Mouse (Mus musculus): ENCODE measurements around the gene B230118H07Rik.

The B230118H07Rik gene

GRCm38 (mm10) chr2:101649114-101649671, at the start of gene B230118H07Rik, which contains the start of gene Rag1:
TSS of gene B230118H07Rik (minus strand) at chr2:101649532.
TSS of gene Rag1 (minus strand) at chr2:101649501.
- no peak for DNase-seq (ENCODE audit: extremely low read depth, low read depth)

DNA sequence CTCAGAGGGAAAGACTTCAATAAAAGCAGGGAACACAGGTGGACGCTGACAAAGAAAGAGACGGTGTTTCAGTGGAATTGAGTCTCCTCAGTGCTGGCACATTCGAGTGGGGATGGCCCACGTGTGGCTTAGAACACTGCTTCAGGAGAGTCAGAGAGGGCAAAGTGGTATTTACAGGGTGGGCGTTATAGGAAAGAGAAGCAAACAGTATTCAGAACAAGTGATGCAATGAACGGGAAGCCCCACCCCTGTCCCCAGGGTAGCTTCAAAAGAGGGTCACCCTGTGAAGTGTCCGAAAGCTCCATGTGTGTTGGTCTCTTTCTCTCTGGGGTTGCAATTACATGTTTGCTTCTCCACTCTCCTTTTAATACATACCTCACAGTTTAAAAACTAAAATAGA, 46.3 kb upstream of the B230118H07Rik start:
- no peak for DNase-seq (ENCODE audit: extremely low read depth, low read depth)

GRCm38 (mm10) chr2:101693577-101694215, 44.4 kb upstream of the B230118H07Rik start:
- peak; percentile 11 for DNase-seq (ENCODE audit: extremely low read depth, low read depth)

- no peak for DNase-seq (ENCODE audit: extremely low read depth, low read depth)
Observed at GRCm38 (mm10) chr2:101693043-101693442, 43.7 kb upstream of the B230118H07Rik start.

DNA sequence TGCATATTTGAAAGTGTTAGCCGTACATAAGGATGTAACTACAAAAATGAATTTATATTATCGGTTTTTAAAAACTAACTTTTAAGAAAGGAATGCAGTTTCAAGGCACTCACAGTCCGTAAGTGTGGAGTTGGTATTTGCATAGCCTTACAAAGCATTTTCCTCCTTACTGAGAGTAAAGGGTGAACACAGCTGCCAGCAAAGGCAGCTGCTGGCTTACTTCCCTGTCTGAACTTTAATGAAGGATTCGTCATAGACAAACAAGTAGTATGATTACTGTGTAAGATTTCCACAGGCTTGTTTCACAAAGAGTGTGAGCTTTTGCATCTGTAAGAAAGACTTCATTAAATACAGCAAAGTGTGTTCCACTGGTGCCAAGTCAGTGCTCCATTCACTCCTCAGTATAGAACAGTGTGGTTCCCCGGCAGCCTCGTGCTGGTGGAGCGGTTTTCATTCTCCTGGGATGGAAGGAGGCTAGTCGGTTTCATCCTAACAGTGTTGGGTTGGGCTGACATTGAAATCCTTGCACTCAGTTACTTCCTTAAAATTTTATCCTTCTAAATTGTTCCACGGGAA, 41.0 kb upstream of the B230118H07Rik start:
- no peak for DNase-seq (ENCODE audit: extremely low read depth, low read depth)

GRCm38 (mm10) chr2:101688011-101688410, 38.7 kb upstream of the B230118H07Rik start:
- DNase-seq (ENCODE audit: extremely low read depth, low read depth) = no peak

DNA sequence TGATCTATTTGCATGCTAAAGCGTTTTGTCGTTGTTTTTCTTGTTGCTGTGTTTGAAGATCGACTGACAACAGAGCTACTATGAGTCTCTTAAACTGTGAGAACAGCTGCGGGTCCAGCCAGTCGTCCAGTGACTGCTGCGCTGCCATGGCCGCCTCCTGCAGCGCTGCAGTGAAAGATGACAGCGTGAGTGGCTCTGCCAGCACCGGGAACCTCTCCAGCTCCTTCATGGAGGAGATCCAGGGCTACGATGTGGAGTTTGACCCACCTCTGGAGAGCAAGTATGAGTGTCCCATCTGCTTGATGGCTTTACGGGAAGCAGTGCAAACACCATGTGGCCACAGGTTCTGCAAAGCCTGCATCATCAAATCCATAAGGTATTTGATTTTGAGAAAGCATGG, 35.1 kb upstream of the B230118H07Rik start:
- DNase-seq (ENCODE audit: extremely low read depth, low read depth) = no peak

DNA sequence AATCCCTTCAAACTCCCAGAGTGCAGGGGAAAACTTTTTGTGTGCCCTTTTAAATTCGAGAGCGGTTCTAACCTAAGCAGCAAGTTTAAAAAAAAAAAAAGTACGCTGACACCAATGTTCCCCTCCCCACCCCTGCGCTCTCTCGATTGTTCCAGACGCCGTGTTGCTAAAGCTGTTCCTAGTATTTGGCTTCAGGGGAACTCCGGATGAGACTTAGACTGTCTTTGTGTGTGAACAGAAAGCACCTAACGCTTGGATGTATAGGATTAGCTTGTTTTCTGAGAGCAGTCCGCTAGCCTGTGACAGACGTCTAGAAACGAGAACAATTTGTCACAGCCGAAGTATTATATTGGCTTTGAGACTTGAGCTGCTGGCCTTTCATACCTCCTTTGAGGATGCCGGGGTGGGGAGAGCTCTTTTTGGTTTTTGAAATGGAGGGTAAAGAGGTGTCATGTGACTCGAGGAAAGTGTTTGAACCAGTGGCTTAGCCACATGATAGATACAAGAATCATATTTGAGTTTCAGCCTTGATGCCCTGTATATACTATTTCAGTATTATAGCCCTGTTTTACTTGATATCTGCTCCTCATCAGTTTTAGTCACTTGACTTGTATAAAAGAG, 29.9 kb upstream of the B230118H07Rik start:
- DNase-seq (ENCODE audit: extremely low read depth, low read depth) = peak; percentile 23

- DNase-seq (ENCODE audit: extremely low read depth, low read depth) = peak; percentile 70
Observed at GRCm38 (mm10) chr2:101678236-101679021, 29.1 kb upstream of the B230118H07Rik start, which contains the start of gene Traf6. TSS of gene Traf6 (plus strand) at chr2:101678429.

DNA sequence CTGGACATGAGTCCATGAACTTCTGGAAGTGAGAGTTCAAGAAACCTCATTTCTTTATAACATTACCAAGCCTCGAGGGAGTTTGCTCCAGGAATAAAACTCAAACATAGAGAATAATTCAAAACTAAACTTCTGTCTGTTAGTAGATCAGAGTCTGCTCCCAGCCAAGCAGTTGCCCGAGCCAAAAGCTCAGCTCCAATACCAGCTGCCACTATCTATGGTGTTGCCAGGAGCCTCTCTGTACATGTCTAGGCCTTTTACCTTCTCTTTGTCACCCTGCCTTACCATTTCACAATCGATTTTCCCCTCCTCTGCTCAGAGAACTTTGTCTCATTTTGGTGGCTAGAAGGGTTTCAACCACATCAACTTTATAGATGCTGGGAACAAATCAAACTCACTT, 24.2 kb upstream of the B230118H07Rik start:
- DNase-seq (ENCODE audit: extremely low read depth, low read depth) = no peak

- DNase-seq (ENCODE audit: extremely low read depth, low read depth) = no peak
Observed at GRCm38 (mm10) chr2:101668751-101669150, 19.4 kb upstream of the B230118H07Rik start.

GRCm38 (mm10) chr2:101665703-101666092, 16.4 kb upstream of the B230118H07Rik start:
- no peak for DNase-seq (ENCODE audit: extremely low read depth, low read depth)

DNA sequence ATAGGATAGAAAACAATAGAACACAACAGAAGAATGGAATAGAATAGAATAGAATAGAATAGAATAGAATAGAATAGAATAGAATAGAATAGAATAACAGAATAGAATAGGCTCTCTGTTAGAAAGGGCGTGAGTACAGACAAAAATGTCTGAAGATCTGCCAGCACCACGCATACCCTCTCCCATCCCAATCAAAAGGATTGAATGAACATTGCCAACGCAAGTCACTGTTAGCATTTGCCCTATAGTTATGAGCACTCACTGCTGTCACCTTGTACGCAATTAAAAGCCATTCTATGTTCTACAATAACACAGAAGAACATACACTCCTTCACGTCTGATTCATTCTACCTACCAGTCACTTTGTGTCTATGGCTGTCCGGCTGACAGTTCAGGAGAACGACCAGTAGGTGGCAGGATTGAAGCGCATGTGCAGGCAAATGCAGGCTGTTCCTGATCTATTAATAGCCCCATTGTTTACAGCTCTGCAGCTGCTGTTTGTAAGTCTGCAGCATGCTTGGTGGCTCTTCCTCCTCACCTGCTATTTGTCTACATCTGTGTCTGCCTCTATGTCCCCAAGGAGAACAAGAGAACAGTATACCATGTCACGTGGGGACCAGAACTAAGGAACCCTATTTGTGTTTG, 15.8 kb upstream of the B230118H07Rik start:
- peak; percentile 47 for DNase-seq (ENCODE audit: extremely low read depth, low read depth)

GRCm38 (mm10) chr2:101660536-101660935, 11.2 kb upstream of the B230118H07Rik start:
- no peak for DNase-seq (ENCODE audit: extremely low read depth, low read depth)

- DNase-seq (ENCODE audit: extremely low read depth, low read depth) = peak; percentile 54
Observed at GRCm38 (mm10) chr2:101652921-101653597, 3.7 kb upstream of the B230118H07Rik start.

DNA sequence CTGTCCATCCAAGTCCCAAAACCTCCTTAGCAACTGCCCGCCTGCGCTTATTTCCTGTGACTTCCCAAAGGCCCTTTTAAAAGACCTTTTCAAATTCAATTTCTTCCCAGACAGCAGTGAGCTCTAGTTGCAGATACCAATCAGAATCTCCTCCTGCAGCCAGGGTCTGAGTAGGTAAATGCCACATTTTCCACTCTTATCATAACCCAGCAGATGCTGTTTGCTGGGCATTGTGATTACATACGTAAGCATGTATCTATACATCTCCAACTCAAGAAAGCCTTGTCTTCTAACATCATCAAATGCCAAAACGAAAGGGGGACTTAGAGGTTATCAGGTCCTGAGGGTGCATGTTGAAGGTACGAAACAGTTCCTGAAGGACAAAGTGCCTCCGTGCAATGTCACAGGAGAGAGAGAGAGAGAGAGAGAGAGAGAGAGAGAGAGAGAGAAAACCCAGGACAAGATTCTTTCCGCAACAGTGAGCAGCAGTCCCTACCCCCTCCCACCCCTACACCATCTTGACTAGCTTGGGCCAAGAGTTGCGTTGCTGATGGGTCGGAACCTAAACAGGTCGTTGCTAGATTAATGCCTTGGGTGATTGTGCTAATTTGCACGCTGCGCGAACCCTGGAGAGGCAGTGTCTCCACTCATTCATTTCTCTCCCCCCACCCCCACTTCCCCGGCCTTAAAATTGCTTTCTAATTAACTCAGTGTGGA, 3.0 kb upstream of the B230118H07Rik start:
- DNase-seq (ENCODE audit: extremely low read depth, low read depth) = no peak

DNA sequence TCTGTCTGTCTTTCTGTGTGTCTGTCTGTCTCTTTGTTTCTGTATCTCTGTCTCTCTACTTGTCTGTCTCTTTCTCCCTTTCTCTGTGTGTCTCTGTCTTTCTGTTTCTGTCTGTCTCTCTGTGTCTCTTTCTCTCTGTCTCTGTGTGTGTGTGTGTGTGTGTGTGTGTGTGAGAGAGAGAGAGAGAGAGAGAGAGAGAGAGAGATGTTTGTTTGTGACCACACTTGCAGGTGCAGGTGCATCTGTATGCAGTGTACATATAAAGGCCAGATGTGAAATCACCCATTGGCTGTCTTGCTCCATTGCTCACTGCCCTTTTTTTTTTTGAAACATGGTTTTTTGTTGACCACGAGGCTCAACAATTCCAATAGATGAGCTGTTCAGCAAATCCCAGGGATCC, 1.1 kb upstream of the B230118H07Rik start:
- no peak for DNase-seq (ENCODE audit: extremely low read depth, low read depth)

- no peak for DNase-seq (ENCODE audit: extremely low read depth, low read depth)
Observed at GRCm38 (mm10) chr2:101648361-101648760, 971 bp downstream of the B230118H07Rik start.

DNA sequence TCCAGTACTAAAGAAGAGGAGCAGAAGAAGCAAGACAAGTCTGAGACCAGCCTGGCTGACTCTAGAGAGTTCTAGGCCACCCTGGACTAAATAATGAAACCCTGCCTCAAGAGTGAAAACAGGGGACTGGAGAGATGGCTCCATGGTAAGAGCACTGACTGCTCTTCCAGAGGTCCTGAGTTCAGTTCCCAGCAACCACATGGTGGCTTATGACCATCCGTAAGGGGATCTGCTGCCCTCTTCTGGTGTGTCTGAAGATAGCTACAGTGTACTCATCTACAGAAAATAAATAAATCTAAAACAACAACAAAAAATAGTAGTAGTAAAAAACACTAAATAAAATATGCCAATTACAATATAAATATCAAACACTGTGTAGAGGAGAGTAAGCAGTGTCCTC, 3.5 kb downstream of the B230118H07Rik start:
- DNase-seq (ENCODE audit: extremely low read depth, low read depth) = no peak

DNA sequence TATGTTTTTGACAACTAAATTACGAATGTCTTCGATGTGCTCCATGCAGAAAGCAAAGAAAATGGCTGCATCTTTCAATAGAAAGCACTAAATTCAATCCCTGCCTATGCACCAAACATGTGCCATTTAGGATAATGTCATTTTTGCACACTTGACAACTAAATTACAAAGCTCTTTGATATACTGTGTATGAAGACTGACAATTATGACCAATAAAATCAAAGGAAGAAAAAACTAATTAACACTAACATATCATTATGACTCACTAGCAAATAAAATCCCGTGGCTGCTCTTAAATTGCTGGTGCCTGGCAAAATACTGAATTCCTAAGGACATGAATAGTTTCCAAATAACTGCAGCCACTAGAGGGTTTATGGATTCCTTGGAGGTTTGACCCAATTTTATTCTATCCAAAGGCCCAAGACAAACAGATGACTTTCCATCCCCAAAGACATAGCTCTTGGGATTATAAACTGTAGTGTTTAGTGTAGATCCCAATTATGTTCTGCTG, 9.4 kb downstream of the B230118H07Rik start:
- no peak for DNase-seq (ENCODE audit: extremely low read depth, low read depth)
